Mouse (Mus musculus): ENCODE measurements around the gene Bcs1l.
A peak's percentile ranks its signal among the peaks of the same experiment; 100 is the strongest.

GRCm38 (mm10) chr1:74587773-74588445 lies at the start of gene Bcs1l, which contains the start of gene Zfp142:
- TF ChIP-seq POLR2A (IDR thresholded peaks at IDR 0.05; ENCODE audit: borderline replicate concordance, extremely low read depth, low read depth, low read length) = peak; percentile 48; the same call in 1 of the 2 replicates
- TF ChIP-seq CTCF (IDR thresholded peaks at IDR 0.05; ENCODE audit: insufficient read depth, low read length) = no peak

Measured in lung, adult 2 months (tissue).